Mouse (Mus musculus) testis, adult 2 months (tissue): Measurements from ENCODE around the gene Gabrb1.

ENCODE experiments used
- CTCF ChIP-seq: fragments of 200-500 bp; IDR thresholded peaks from 2 replicates; pipeline ENCODE4 v1.5.1; 2012; ENCODE audit warnings: low read depth, mild to moderate bottlenecking, inconsistent platforms, low read length, moderate library complexity; ENCODE audit not compliant: control insufficient read depth, insufficient read depth, insufficient replicate concordance
- POLR2A ChIP-seq: fragments of 200-500 bp; IDR thresholded peaks from 2 replicates; pipeline ENCODE4 v1.6.1; 2012; ENCODE audit warnings: low read depth, mild to moderate bottlenecking, inconsistent platforms, low read length, moderate library complexity; ENCODE audit not compliant: control insufficient read depth

DNA sequence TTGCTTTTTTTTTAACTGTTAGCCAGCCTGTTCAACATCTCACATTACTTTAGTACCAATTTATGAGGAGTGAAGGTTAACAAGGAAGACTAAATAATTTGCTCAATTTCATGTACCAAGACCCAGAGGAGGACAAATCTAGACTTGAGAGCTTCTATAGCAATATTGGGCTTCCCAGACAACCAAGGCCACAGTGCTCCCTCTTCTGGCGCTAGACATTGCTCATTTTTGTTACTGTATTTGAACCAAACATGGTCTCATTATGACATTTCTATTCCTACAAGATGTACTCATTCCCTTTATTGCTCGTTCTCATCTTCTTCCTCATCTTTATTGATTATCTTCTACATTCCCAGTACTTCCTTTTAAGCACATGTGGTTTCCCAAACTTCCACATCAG, 307.6 kb downstream of the Gabrb1 start:
- no peak for TF ChIP-seq POLR2A
- no peak for TF ChIP-seq CTCF
